Mouse (Mus musculus) megakaryocyte, embryonic 14.5 days (primary cell): Measurements from ENCODE around the gene Tex19.2. TPM values are rescaled to one million over a fixed set of nuclear protein-coding genes. Genes with fewer than 3 reads are reported as not detected.

Source experiments
- H3K27me3 ChIP-seq: replicated peaks from 2 replicates; pipeline ENCODE3; 2012; ENCODE audit warnings: inconsistent platforms
- H3K36me3 ChIP-seq: replicated peaks from 2 replicates; pipeline ENCODE3; 2012; ENCODE audit warnings: low read length, inconsistent platforms, mixed read lengths
- H3K4me1 ChIP-seq: 2 replicates; pipeline ENCODE4 v1.6.1; 2012; ENCODE audit warnings: inconsistent platforms
- H3K4me3 ChIP-seq: replicated peaks from 2 replicates; pipeline ENCODE3; 2012; ENCODE audit warnings: moderate library complexity, mild to moderate bottlenecking, inconsistent platforms
- H3K9me3 ChIP-seq: 2 replicates; pipeline ENCODE4 v1.6.1; 2012; ENCODE audit warnings: inconsistent platforms
- FLI1 ChIP-seq: IDR thresholded peaks from 2 replicates; pipeline ENCODE4 v1.6.1; 2012; ENCODE audit warnings: low read length, inconsistent platforms, mixed read lengths
- GATA1 ChIP-seq: IDR thresholded peaks from 3 replicates; pipeline ENCODE4 v1.6.1; 2012; ENCODE audit warnings: mixed read lengths, low read length, inconsistent platforms, borderline replicate concordance
- polyA plus RNA-seq: library from polyadenylated mRNA; stranded (reverse); fragments of >175 nt; gene quantifications from 2 replicates; pipeline ENCODE4 v1.2.3, GENCODE M21; 2012; ENCODE audit warnings: low replicate concordance; ENCODE audit not compliant: insufficient read depth

Tex19.2 gene
- 0.08 TPM in 1 of 2 replicates, not detected in the other for polyA plus RNA-seq

GRCm38 (mm10) chr11:121118577-121118976 is at the start of gene Tex19.2:
TSS of gene Tex19.2 (minus strand) at chr11:121118677.
- Histone ChIP-seq H3K27me3 (peaks cover 7% of the 10 kb centered on the region), H3K36me3 (no peaks in the 10 kb centered on the region), H3K9me3 (no peaks in the 10 kb centered on the region), H3K4me3 (no peak within 1 kb of the TSS), H3K4me1 (peaks cover 55% of the 10 kb centered on the region)
- TF ChIP-seq FLI1 (no peak), GATA1 (no peak)

GRCm38 (mm10) chr11:121163751-121164150 is 45.3 kb upstream of the Tex19.2 start:
- Histone ChIP-seq H3K36me3 (no peaks in the 10 kb centered on the region), H3K9me3 (no peaks in the 10 kb centered on the region), H3K27me3 (peaks cover 77% of the 10 kb centered on the region), H3K4me3 (no peak overlapping the region), H3K4me1 (peaks cover 15% of the 10 kb centered on the region; the same call in 1 of the 2 replicates)
- TF ChIP-seq GATA1 = no peak
- no peak for TF ChIP-seq FLI1

DNA sequence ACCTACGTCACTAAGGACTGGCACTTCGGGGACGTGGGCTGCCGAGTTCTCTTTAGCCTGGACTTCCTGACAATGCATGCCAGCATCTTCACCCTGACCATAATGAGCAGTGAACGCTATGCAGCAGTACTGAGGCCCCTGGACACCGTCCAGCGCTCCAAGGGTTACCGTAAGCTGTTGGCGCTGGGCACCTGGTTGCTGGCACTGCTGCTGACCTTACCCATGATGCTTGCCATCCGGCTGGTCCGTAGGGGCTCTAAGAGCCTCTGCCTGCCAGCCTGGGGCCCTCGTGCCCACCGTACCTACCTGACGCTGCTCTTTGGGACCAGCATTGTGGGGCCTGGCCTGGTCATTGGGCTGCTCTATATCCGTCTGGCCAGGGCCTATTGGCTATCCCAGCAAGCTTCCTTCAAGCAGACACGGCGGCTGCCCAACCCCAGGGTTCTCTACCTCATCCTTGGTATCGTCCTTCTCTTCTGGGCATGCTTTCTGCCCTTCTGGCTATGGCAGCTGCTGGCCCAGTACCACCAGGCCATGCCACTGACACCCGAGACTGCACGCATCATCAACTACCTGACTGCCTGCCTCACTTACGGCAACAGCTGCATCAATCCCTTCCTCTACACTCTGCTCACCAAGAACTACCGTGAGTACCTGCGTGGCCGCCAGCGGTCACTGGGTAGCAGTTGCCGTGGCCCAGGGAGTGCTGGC is 42.3 kb upstream of the Tex19.2 start:
- H3K9me3 ChIP-seq = no peaks in the 10 kb centered on the region
- no peaks in the 10 kb centered on the region for H3K36me3 ChIP-seq
- H3K27me3 ChIP-seq = peaks cover 78% of the 10 kb centered on the region
- TF ChIP-seq FLI1 (no peak), GATA1 (no peak)
- peaks cover 11% of the 10 kb centered on the region for H3K4me1 ChIP-seq
- no peak overlapping the region for H3K4me3 ChIP-seq

GRCm38 (mm10) chr11:121159971-121160370 is 41.5 kb upstream of the Tex19.2 start, which contains the start of gene Uts2r:
TSS of gene Uts2r (plus strand) at chr11:121160271.
- TF ChIP-seq FLI1 (no peak), GATA1 (no peak)
- Histone ChIP-seq H3K36me3 (no peaks in the 10 kb centered on the region), H3K27me3 (peaks cover 82% of the 10 kb centered on the region), H3K9me3 (no peaks in the 10 kb centered on the region), H3K4me1 (peaks cover 11% of the 10 kb centered on the region), H3K4me3 (peak within 1 kb of the TSS; percentile 16)

GRCm38 (mm10) chr11:121156411-121156891 is 38.0 kb upstream of the Tex19.2 start:
- H3K4me3 ChIP-seq = peak overlapping the region; percentile 67

DNA sequence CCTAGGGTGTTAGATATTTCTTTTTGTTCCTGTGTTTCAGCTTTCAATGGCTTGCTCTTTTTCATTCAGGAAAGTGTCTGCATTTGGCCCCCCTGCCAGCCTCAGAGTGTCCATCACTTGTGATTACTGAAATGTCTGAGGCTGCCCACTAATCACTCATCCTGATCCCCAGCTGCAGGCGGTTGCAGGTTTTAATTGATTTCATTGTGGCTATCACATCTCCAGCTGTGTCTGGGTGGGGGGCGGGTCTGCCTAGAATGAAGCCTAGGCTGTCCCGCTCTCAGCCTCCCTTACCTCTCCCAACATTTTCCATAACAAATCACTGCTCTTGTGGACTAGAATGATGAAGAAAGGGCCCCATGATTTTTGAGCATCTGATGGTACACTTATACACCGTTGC is 35.7 kb upstream of the Tex19.2 start:
- Histone ChIP-seq H3K36me3 (no peaks in the 10 kb centered on the region), H3K4me3 (no peak overlapping the region), H3K9me3 (no peaks in the 10 kb centered on the region), H3K4me1 (peaks cover 8% of the 10 kb centered on the region), H3K27me3 (peaks cover 71% of the 10 kb centered on the region)
- TF ChIP-seq GATA1 (no peak), FLI1 (no peak)

More at GRCm38 (mm10) chr11:121156411-121156891, 38.0 kb upstream of the Tex19.2 start:
- TF ChIP-seq GATA1 (no peak), FLI1 (no peak)
- H3K36me3 ChIP-seq = no peaks in the 10 kb centered on the region
- peaks cover 81% of the 10 kb centered on the region for H3K27me3 ChIP-seq
- H3K4me1 ChIP-seq = peaks cover 8% of the 10 kb centered on the region
- no peaks in the 10 kb centered on the region for H3K9me3 ChIP-seq

GRCm38 (mm10) chr11:121148193-121148592 is 29.7 kb upstream of the Tex19.2 start:
- Histone ChIP-seq H3K36me3 (no peaks in the 10 kb centered on the region), H3K9me3 (peaks cover 19% of the 10 kb centered on the region), H3K4me1 (peaks cover 6% of the 10 kb centered on the region; the same call in 1 of the 2 replicates), H3K27me3 (peaks cover 35% of the 10 kb centered on the region), H3K4me3 (no peak overlapping the region)
- TF ChIP-seq GATA1 = no peak
- no peak for TF ChIP-seq FLI1

DNA sequence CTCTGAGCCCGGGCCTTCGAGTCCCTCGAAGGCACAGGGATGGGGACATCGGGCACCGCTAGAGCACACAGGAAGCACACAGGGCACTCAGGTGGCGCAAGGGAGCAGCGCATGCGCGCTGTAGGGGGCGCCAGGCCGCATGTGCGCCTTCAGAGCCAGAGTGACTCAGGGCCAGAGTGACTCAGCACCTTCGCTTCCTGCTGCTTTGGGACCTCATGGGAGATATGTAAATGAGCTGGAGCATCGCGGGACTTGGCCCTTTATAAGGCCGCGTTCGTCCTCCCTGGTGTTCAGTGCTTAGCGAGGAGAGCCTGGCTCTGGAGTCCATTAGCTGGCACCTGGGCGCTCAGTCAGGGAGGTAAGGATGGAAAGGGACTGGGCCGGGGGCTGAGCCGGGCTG is 27.4 kb upstream of the Tex19.2 start, which contains the start of gene Tex19.1:
Gene Tex19.1, plus strand, starts transcription at position 279 of the 400 bp plus-strand sequence.
- H3K9me3 ChIP-seq = peaks cover 19% of the 10 kb centered on the region
- no peak for TF ChIP-seq GATA1
- TF ChIP-seq FLI1 = no peak
- peaks cover 29% of the 10 kb centered on the region for H3K27me3 ChIP-seq
- no peak within 1 kb of the TSS for H3K4me3 ChIP-seq
- peaks cover 6% of the 10 kb centered on the region; the same call in 1 of the 2 replicates for H3K4me1 ChIP-seq
- H3K36me3 ChIP-seq = no peaks in the 10 kb centered on the region

DNA sequence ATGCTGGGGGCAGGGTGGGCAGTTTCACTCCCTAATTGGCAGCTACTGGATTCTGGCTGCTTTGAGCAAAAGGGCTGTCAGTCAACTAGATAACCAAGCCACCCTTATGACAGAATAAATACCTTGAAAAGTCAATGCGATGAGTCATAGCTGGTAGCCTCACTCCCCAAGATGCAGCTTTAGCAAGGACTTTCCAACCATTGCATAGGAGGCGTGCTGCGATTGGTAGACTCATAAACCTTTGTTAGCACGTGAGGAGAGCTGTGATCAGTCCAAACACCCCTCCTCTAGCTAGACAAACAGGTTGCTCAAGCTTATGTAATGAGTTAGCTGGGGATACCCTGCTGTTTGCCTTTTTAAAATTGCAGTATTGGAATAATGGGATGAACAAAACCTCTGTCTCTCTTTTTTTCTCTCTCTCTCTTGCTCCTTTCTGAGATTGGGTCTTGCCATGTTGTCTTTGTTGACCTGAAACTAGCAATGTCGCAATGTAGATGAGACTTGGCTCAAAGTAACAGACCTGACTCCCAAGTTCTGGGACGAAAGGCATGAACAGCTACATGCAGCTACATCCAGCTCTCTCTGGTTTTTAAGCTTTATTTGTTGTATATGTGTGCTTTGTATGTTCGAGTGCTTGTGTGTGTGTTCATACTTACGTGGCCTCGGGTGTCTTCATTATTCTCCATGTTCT is 25.0 kb upstream of the Tex19.2 start:
- no peaks in the 10 kb centered on the region for H3K36me3 ChIP-seq
- no peak overlapping the region for H3K4me3 ChIP-seq
- peaks cover 16% of the 10 kb centered on the region for H3K9me3 ChIP-seq
- H3K4me1 ChIP-seq = peaks cover 6% of the 10 kb centered on the region; the same call in 1 of the 2 replicates
- TF ChIP-seq GATA1 (no peak), FLI1 (no peak)
- peaks cover 36% of the 10 kb centered on the region for H3K27me3 ChIP-seq

DNA sequence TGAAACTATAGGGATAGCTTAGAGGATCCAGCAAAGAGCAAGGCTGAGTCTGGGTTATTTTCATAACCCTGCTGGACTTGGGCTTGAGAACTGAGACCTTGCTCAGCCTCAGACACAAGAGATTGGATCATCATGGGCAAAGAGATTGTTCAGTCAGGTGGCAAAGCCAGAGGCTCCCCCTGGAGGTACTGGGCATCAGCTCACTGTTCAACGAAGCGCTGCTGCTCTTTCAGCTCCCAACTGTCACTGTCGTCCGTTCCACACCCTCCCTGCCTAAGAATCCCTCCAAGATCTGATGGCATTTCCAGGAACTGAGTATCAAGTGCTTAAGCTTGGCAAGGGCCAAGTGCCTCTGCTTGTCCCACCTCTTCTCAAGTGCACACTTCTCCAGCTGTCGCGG is 20.3 kb upstream of the Tex19.2 start:
- peaks cover 47% of the 10 kb centered on the region for H3K27me3 ChIP-seq
- no peaks in the 10 kb centered on the region for H3K4me1 ChIP-seq
- no peak overlapping the region for H3K4me3 ChIP-seq
- no peaks in the 10 kb centered on the region for H3K9me3 ChIP-seq
- no peak for TF ChIP-seq GATA1
- no peak for TF ChIP-seq FLI1
- no peaks in the 10 kb centered on the region for H3K36me3 ChIP-seq
